Mouse (Mus musculus): ENCODE measurements at regions not wholly inside any gene's neighbourhood (a gene's known extent, or its start where the extent isn't known, plus 50 kb on each side); places are given as distances from the start of the nearest gene placed in this dataset.
"Not testable (repeated sequence)": the region's sequence is repeated elsewhere in the genome, so short reads cannot be mapped to it uniquely, and the experiment has no call there.

DNA sequence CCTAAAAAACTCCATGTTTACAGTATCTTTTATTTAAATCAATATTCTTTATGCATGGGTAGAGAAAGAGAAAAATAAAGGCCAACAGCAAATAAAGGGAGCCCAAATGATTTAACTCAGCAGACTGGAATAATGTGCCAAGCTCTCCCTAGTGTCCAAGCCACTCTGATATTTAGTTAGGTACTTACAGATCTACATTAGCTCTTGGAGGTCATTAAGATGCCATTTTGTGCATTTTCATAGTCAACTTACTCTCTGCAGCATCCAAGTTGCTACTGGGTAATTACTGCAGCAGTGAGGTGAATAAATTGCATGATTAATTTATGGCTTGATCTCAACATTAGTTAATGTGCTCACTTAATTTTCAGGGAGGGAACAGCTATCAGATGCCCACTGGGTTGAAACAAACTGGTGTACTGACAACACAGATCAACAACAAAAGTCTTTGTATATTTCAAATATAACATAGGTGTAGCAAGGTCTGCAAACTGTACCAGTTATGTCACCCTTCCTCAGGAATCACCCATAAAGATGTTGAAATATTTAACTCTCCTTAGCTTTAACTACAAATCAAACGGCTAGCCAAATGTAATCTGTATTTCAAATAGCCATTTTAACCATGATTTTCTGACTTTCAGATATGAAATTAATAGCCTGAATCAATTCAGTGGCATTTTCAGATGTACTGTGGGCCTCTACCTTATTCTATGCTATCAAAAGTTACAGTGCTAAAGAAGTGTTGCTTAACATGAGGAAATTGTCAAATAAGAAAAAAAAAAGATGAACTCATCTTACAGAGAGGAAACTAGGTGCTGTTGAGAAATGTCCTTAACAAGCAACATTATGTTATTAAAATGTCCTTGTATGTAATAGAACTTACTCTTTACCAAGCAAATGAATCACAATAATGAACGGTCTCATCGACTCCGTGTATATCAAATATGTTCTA is 163.8 kb upstream of the Hapln1 start:
- DNase-seq (ENCODE audit: extremely low spot score) = no peak

DNA sequence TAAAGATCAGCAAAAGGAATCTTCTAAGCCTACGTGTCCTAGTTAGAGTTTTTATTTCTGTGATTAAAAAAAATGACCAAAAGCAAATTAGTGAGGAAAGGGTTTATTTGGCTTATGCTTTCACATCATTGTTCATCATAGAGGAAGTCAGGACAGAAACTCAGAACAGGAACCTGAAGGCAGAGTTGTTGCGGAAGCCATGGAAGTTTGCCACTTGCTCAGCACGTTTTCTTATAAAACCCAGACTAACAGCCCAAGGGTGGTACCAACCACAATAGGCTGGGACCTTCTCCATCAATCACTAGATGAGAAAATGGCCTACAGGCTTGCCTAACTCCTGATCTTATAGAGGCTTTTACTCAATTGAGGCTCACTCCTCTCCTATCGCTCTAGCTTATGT is 161.2 kb upstream of the Hapln1 start:
- DNase-seq (ENCODE audit: extremely low spot score) = no peak

DNA sequence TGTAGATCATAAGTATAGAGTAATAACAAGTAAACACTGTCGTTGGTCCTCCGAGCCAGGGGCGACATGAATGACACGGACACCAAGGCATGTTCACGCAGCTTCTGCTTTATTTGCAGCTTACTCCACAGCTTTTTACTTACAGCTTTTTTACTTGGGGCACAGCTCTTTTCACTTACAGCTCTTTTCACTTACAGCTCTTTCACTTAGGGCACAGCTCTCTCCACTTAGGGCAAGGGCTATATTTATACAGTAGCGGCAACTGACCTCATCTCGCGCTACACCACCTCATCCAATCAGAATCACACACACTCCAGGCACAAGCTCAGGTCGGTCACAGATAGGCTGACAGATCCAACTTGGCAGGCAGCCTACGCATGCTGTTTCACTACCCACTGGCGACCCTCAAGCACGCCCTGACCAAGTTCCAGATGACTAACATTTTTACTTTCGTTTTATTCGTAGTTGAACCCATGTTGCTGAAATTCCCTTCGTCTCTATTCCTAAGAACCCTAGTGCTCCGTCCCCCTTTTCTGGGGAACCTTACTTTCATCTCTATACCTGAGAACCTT is 155.9 kb upstream of the Hapln1 start:
- DNase-seq (ENCODE audit: extremely low spot score) = not testable (repeated sequence)

DNA sequence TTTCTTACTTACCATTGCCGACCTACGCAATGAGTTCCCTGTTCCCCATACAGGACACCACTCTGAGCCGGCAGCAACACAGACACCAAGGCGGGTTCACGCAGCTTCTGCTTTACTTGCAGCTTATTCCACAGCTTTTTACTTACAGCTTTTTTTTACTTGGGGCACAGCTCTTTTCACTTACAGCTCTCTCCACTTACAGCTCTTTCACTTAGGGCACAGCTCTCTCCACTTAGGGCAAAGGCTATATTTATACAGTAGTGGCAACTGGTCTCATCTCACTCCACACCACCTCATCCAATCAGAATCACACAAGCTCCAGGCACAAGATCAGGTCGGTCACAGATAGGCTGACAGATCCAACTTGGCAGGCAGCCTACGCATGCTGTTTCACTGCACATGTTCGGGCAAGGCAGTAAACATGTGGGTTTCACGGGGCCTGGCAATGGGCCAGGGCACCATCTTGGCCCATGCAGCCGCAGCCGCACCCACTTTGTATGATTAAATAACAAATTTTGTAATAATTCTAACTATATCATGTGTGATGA is 154.9 kb upstream of the Hapln1 start:
- no peak for DNase-seq (ENCODE audit: extremely low spot score)

DNA sequence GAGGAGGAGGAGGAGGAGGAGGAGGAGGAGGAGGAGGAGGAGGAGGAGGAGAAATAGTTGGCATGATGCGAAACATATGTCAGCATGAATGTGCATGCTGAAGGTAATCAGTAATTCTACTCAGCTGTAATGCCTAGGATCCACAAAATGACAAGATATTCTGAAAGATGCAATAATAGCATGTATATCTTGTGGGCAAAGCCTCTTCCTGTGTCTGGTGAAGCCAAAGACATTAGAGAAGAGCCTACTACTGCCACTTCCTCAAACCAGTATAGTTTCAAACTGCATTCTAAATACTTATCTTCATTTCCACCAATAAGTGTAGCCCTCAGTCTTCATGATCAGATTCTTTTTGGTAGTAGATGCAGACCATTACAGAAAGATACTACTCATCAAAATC is 152.2 kb upstream of the Hapln1 start:
- no peak for DNase-seq (ENCODE audit: extremely low spot score)

DNA sequence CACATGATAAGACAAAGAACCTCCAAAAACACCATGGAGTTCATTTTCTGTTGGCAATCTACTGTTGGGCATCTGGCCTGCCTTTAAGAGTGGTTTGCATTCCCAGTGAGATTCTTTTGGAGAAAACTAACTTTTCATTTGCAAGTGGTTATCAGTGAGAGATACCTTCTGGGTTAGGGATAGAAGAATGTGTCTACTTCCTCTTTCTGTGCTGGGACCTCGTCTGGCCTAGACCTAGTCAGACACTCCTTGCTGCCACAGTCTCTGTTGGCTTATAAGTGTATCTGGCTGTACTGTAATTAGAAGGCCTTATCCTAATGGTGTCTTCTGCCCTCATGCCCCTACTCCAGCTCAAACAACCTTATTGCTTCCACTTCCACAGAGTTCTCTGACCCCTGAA is 150.4 kb upstream of the Hapln1 start:
- no peak for DNase-seq (ENCODE audit: extremely low spot score)

DNA sequence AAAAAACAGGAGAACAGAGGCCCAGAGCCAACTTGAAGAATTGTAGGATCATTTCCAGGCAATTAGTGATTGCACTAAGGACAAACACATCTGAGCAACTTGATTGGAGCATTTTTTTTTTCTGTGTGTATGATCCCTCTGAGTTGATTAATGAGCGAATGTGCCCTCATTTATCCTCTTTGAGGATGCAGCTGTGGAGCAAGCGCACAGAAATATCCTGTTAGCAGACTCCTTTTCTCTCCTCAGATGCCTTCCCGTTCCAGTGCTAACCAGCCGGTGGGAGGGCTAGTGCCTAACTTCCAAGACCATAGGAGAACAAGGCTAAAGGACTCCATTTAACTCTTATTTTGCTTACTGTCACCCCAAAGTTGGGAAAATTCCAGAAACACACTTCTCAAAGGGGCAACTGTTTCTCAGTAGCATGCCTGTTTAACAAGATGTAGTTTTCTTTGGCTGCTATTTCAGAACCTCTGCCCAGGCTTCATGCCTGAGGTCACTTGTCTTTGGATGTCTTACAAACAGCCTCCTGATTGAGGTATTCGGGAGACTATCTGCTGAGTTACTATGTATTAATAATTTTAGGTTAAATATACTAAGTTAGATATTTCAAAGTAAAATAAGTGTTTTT is 144.8 kb upstream of the Hapln1 start:
- DNase-seq (ENCODE audit: extremely low spot score) = no peak

DNA sequence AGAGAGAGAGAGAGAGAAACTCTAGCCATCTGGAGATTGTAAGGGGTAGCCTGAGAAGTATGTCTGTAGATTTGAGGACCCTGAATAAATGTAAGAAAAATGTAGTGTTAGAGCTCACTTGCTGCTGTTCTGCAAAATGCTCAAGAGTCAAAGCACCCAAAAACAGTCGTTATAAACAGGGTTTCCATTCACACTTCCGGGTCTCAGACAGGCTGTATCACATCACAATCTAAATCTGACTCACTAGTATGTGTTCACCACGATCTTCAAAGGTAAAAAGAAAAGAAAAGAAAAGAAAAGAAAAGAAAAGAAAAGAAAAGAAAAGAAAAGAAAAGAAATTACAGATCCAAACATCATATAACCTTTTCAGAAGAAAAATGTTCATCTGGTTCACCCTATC is 143.7 kb upstream of the Hapln1 start:
- DNase-seq (ENCODE audit: extremely low spot score) = no peak

DNA sequence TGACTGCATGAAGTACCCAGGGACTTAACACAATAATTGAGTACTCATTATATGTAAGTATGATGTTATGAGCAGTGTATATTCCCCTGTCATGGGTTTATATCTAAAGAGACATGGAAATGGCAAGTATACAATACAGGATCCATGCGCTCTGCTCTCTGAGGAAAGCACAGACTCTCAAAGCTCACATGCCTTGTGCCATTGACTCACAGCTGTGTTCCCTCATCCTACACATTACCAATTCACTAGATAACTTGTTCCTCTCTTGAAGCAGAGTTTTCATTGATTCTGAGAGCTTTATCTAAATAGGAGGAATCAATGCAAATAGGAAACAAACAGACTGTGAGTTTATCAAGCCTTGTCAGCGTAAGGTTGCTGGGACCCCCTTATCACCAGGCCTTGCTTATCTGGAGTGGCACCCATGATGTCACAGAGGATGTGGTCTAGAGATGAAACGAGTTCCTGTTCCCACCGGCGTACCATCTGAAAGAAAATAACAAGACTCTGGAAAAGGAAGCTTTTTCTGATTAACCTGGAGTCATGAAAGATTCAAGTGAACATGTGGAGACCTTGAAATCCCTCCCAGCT is 138.4 kb upstream of the Hapln1 start:
- no peak for DNase-seq (ENCODE audit: extremely low spot score)

DNA sequence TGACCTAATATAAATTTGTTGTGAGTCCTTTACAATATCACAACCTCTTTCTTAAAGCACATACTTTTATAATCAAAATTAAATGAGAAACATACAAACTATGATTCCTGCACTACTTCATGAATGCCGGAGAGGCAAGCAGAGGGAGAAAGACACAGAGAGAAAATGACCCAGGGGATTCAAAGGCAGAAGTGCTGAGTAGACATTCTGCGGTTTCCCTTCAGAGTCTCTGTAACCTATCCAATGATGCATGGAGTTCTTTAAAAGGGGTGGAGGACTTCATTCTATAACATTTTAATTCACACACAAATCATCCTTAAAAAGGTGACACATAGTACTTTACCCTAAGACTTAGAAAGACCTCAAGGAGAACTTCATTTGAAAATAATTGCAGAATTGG is 129.1 kb upstream of the Hapln1 start:
- no peak for DNase-seq (ENCODE audit: extremely low spot score)

DNA sequence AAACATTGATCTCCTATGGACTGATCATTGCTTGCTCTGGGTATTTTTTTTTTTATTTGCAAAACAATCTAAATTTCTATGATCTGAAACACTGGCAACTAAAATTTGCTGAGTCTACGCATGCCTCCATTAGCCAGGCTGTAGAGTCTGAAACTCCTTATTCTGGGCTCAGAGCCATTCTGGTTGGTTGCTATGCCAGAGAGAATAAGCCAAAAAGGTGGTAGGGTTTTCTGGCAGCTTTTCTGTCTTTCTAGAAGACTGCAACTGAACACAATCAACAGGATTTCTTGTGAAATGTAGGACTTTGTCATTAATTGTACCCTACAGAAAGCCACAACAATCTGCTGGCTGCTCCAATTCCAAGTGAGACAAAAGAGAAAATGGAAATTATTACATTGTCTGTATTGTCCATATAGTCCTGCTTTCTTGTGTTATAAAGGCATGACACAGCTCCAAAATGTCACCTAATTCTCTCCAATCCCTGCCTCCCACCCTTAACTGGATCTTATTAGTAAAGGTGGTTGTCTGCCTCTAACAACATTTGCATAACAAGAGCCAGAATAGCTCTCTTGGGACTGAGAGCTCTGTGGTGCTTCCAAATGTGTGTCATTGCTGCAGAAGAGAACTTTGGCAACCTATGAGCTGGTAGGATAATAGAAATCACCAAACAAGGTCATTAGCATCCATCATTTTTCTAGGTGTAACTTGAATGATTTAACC is 126.7 kb upstream of the Hapln1 start:
- no peak for DNase-seq (ENCODE audit: extremely low spot score)

DNA sequence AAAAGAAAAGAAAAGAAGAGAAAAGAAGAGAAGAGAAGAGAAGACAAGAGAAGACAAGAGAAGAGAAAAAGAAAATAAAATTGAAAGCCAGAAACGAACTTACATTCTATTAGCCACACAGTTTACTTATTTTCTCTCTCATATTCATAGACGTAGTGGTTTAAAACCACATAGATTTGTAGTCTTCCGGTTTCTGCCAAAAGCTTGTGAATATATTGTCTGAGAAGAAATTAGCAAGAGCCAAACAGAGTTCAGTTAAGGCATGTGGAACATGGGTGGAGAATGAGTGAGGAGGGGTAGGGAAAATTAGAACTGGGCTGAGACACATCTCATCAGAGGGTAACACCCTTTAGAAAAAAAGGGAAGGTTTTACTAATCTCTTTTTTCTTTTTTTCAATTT is 120.8 kb upstream of the Hapln1 start:
- DNase-seq (ENCODE audit: extremely low spot score) = no peak

DNA sequence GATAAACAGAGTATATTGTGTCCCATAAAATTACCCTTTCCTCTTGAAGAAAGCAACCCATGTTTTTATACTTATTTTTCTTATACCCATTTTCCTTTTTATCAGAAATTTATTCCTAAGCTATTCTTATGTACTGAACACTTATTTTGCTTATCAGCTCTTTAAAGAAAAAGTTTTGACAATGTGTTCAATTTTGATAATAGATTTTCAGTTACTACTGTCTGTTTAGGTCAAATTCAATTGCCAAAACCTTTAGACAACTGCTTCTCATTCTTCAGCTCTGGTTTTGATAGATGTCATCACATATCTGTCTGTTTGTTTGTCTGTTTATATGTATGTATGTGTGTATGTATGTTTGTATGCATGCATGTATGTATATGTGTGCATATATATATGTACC is 117.8 kb upstream of the Hapln1 start:
- no peak for DNase-seq (ENCODE audit: extremely low spot score)

DNA sequence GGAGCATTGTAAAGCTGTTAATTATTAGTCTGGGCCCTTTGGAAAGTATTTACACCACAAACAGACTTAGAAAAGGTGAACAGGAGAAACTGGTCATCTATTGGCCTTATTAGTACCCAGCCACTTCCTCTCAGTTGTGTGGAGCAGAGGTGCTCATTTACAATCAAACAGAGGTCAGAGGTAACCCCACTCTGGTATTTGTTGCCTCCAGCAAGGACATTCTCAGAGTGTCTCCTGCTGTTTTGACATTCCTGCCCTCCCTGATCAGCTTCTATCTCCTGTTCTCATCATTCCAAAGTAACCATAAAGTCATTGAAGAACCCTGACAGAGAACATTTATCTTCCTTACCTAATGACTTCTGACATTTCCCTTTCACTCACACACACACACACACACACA is 116.1 kb upstream of the Hapln1 start:
- peak; percentile 17 for DNase-seq (ENCODE audit: extremely low spot score)

DNA sequence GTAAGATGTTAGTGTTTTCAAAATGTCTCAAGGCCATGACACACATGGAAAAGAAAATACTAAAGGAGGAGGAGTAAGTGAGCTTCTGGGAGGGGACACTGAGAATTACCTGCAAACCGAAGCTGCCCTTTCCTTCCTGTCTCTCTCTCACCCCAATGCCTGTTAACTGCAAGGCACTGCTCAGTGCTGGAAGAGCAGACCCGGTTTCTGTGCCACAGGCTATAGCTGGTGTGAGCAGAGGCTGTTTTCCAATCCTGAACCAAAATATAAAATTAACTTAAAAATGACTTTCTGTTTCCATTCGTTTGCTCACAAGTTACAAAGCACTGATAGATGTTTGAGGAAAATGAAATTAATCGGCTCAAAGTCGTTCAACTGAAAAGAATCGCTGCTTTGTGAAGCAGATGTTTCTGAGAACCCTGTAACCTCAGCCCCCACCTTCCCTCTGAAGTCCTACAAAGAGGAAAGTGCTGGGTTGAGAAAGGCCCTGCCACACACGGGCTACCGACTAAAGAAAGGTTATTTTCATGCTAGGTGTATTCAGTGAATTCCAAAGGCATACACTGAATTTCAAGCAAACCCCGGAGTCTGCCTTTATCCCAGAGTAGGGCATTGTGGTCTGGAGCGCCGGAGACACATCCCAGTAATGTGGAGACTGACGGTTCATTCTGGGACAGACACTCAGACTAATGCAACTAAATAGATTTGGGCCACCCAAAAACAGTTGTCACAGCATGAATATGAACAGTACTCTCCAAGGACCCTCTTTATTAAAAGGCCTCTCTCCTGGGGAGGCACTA is 111.1 kb upstream of the Hapln1 start:
- DNase-seq (ENCODE audit: extremely low spot score) = no peak

DNA sequence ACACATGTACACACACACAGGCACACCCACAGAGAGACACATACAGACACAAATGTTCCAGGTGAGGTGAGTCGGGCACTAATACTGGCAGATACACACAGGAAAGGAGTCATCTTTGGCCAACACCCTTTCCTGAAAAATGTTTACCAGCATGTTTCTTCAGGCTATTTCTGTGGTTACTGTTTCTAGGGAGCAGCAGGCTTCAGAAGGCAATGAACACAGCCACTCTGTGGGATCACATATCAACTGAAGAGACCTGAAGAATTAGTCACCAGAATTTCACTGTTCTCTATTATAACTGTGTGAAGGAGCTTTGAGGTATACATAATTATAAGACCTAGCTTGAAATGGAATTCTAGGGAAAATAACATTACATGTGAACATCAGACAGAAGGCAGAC is 94.7 kb upstream of the Hapln1 start:
- DNase-seq (ENCODE audit: extremely low spot score) = no peak

DNA sequence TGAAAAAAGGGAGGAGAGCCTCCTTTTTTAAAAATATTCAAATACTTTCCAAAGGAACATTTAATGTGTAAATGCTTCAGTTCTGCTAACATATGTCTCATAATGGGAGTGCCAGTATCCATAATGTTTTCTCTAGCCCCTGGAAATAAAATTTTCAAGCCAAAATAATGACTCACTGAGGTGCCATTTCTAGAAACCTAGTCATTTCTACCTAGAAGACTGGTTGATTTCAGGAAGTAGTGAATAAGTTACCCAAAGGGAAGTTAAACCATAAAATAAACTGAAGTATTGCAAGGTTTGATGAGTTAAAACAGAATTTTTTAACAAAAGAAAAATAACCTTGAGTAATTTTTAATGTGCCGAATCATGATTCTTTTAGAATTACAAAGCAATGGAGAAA is 85.8 kb upstream of the Hapln1 start:
- no peak for DNase-seq (ENCODE audit: extremely low spot score)

DNA sequence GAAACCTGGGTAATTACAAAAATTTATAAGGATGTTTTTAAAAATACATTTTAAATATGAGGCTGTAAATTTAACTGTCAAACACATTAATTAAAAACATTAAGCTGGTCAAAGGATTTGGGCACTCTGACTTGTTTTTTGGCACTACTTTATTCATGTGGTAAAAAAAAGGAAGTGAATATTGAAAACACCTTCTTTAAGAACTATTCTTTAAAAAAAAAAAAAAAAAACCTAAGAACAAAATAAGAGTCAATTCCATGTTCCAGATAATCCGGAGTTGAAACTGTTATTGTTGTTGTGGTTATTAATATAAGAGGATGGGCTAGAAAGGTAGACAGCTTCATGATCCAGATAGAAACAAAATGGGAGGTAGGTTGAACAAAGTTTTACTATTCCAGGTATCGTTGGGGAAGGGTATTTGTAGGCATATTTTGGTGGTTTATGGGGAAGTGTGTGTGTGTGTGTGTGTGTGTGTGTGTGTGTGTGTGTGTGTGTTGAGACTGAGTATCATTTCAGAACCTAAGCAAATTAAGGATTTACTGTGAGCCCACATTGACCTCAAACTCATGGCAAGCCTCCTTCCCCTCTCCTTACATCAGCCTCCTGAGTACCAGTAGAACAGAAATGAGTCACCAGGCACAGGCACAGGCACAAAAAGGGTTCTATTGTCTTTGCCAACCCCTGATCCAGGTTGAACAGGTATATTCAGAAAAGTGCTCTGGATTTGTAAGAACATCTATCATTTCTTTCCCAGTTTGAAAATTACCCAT is 85.2 kb upstream of the Hapln1 start:
- no peak for DNase-seq (ENCODE audit: extremely low spot score)

DNA sequence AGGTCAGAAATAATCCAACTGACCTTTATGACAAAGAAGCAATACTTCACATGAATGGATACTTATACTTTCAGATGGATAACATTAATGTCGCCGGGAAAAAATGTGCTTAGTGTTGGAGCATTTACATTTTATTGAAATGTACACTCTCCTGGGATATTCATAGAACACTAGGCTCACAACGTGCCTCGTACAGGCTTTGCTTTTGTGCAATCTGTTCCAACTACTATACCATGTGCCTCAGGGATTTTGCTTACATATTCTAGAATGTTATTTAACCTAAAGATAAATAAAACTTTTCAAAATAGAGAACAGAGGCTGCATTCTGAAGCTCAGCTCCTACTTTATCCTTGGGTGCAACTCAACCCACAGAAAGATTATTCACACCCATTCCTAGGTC is 75.8 kb upstream of the Hapln1 start:
- DNase-seq (ENCODE audit: extremely low spot score) = no peak
